Mouse (Mus musculus) adipose tissue, adult 10 weeks (tissue): Measurements from ENCODE around the gene Oas1d. TPM values are rescaled to one million over a fixed set of nuclear protein-coding genes. Genes with fewer than 3 reads are reported as not detected.

ENCODE experiments used
- polyA plus RNA-seq: library from polyadenylated mRNA; stranded (reverse); fragments of 350-450 nt; fragmentation: Illumina TruSeq; extraction: RNeasy Lipid Tissue Mini Kit (QIAGEN cat#74804); gene quantifications from one replicate; pipeline ENCODE4 v1.2.3, GENCODE M21; 2014; ENCODE audit warnings: low read depth, low replicate concordance

Oas1d gene
- not detected for polyA plus RNA-seq

DNA sequence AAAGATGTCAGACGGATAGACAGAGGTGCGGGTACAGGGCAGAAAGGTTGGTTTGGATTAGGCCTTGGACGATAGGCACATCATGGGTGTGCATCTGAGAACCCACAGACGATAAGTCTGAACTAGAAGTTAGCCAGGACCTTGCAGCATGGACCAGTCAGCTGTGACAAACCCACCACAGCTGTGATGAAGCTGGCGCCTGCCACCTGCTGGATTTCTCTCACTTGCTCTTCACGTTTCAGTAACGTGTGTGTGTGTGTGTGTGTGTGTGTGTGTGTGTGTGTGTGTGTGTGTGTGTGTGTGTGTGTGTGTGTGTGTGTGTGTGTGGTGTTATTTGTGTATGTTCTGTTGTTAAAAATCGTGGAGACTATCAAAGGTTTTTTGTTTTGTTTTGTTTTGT is at the start of gene Oas1d:
TSS of gene Oas1d (plus strand) at position 333 of the 400 bp plus-strand sequence.

DNA sequence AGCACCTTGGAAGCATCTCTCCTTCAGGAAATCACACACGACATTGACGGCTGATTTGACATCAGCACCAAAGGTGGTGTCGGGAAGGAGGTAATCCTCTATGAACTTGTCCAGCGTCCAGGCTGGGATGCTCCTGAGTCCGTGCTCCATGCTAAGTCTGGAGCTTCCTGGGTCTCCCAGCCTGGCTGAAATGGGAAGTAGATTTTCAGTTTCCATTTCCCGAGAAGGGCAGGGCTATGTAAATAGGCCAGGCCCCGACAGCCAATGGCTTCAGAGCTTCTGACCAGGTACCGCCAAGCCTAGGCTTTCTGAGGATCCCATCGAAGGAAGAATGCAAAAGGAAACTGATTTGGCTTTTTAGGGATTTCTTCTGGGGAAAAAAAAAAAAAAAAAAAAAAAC is 26.9 kb upstream of the Oas1d start, which contains the start of gene Oas1g:
TSS of gene Oas1g (minus strand) at position 201 of the 400 bp plus-strand sequence.

DNA sequence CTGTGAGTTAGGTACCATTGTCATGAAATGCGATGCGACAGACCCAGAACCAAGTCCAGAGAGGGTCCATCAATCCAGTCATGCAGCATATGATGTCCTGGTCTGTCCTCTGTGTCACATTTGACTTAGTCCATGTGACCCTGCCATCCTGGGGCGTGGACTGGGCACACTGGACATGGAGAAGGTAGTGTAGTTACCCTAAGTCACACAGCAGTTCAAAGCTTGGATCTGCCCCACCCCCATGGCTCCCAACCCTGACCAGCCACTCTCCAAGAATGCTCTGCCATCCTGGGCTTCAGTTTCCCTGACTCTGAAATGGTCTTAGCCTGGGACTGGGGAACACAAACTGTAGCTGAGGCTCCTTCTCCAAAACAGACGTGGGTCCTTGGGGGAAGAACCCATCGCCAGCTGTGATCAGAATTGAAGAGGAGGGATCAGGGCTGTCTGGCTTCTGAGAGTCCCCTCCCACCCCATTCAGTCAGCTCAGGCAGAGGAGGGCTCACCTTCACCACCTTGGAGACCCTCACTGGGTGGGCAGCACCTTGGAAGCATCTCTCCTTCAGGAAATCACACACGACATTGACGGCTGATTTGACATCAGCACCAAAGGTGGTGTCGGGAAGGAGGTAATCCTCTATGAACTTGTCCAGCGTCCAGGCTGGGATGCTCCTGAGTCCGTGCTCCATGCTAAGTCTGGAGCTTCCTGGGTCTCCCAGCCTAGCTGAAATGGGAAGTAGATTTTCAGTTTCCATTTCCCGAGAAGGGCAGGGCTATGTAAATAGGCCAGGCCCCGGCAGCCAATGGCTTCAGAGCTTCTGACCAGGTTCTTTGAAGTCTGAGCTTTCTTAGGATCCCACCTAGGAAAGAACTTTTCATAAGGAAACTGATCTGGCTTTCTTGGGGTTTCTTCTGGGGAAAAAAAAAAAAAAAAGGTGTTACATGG is 7.3 kb upstream of the Oas1d start, which contains the start of gene Oas1a:
TSS of gene Oas1a (minus strand) at position 731 of the 943 bp plus-strand sequence.

Other genes with a start within 250 kb of the Oas1d start
- 3.7 TPM for gene Dtx1, start 202.6 kb upstream of the Oas1d start, polyA plus RNA-seq
- 4.5 TPM for gene Oas2, start 164.7 kb upstream of the Oas1d start, polyA plus RNA-seq
- 0.41 TPM for gene Oas3, start 136.9 kb upstream of the Oas1d start, polyA plus RNA-seq
- gene Oas1e, start 119.0 kb upstream of the Oas1d start, polyA plus RNA-seq: not detected
- 2.5 TPM for gene Oas1c, start 102.0 kb upstream of the Oas1d start, polyA plus RNA-seq
- gene Oas1f, start 67.2 kb upstream of the Oas1d start, polyA plus RNA-seq: not detected
- gene Oas1h, start 53.1 kb upstream of the Oas1d start, polyA plus RNA-seq: not detected
- gene Oas1g, start 26.9 kb upstream of the Oas1d start, polyA plus RNA-seq: 1.7 TPM
- 5.0 TPM for gene Oas1a, start 7.0 kb upstream of the Oas1d start, polyA plus RNA-seq
- not detected for gene Rph3a, start 95.6 kb downstream of the Oas1d start, polyA plus RNA-seq